Mouse (Mus musculus) 3134 (cell line): ENCODE results near the gene Spc24.
"Not testable (repeated sequence)": the region's sequence is repeated elsewhere in the genome, so short reads cannot be mapped to it uniquely, and the experiment has no call there.

ENCODE experiments used
- DNase-seq: peaks from one replicate; pipeline ENCODE4 v3.0.0-alpha.2; 2011; ENCODE audit warnings: low spot score; ENCODE audit not compliant: insufficient read length; ENCODE audit errors: extremely low read depth

Gene Spc24

DNA sequence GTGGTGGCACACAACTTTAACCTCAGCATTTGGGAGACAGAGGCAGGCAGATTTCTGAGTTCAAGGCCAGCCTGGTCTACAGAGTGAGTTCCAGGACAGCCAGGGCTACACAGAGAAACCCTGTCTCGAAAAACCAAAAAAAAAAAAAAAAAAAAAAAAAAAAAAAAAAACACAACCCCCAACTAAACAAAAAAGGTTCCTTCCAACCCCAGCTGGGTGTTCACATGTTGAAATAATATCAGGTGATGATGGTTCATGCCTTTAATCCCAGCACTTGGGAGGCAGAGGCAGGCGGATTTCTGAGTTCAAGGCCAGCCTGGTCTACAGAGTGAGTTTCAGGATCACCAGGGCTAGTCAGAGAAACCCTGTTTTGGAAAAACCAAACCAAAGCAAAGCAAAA, 26.2 kb upstream of the Spc24 start:
- not testable (repeated sequence) for DNase-seq

- DNase-seq, result no peak
Measured at GRCm38 (mm10) chr9:21784517-21785307, 24.6 kb upstream of the Spc24 start.

DNA sequence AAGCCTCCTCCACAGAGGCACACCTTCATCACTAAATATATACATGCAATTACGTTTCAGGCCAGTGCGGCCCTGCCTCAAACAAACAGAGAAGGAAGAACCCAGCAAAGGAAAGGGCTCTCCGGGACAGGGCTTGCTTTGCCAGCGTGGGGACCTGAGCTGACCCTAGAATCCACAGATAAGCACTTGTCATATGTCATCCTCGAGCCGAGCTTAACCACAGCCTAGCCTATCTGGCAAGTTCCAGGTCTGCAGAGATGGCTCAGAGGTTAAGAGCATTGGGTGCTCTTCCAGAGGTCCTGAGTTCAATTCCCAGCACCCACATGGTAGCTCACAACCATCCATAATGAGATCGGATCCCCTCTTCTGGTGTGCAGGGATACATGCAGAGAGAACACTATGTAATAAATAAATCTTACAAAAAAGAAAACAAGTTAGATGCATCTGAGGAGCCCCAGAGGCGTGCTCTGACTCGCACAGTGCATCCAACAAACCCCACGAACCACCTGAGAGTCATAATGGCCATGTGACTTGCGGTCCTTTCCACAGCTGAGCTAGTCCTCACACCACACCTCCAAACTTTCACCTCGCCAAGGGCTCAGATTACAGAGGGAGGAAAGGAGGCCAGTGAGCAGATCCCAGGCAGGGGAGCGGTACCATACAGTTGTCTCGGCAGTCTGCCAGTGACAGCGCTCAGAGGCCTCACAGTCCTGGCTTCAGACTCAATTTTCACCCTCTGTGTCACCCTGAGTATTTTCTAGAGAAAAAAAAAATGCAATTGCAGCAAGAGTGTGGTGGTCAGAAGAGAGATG, 21.8 kb upstream of the Spc24 start:
- no peak for DNase-seq

DNA sequence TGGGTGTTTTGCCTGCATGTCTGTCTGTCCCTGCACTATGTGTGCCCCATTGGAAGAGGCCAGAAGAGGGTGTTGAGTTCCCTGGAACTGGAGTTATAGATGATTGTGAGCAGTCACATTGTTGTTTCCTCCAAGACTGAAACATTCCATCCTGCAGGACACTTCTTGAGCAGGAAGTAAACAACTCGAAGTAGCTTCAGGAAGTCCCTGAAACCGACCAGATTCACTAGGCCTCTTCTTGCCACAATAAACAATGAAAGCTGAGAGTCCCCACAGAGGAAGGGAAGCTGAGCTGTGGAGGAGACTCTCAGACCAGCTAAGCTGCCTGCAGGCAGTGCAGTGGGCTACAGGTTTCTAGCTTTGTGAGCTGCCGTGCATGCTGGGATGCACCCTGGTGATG, 17.6 kb upstream of the Spc24 start:
- no peak for DNase-seq

DNA sequence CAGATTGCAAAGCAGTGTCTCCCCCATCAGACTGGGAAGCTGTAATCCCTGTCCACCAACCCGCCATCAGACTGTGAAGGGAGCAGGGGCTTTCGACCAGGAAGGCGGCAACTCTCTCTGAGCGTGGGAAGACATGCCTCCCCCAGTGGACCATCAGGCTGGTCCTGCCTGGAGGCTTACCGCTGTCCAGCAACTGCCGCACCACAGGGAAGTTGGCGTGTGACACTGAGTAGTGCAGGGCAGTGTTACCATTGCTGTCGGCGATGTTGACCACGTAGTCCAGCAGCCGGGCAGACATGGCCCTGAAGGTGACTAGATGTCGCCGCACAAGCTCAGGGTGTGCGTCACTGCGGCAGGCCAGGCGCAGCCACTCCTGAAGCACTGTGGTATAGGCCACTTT, 14.2 kb upstream of the Spc24 start:
- no peak for DNase-seq

GRCm38 (mm10) chr9:21773396-21773795, 13.3 kb upstream of the Spc24 start:
- DNase-seq, result not testable (repeated sequence)

- no peak for DNase-seq
Measured at GRCm38 (mm10) chr9:21769558-21770183, 9.6 kb upstream of the Spc24 start.

- no peak for DNase-seq
Measured at GRCm38 (mm10) chr9:21768511-21769411, 8.7 kb upstream of the Spc24 start.

- DNase-seq, result no peak
Measured at GRCm38 (mm10) chr9:21767896-21768295, 7.8 kb upstream of the Spc24 start.

- DNase-seq, result no peak
Measured at GRCm38 (mm10) chr9:21764084-21764999, 4.2 kb upstream of the Spc24 start.

DNA sequence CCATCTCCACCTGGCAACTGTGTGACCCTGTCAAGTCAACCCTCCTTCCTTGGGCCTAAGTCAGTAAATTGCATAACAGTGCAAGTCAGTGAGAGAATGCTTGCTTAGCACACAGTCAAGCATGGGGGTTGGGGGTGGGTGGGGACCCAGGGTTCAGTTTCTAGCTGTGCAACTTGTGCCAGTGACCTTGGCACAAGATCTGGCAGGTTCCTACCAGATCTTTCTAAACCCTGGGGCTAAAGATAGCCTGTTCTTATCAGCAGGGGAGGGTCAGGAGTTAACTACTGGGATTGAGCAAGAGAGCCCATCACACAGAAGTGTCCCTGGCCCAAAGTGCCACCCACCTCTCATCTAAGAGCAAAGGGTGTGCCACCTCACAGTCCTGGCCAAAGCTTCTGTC, 2.0 kb upstream of the Spc24 start:
- no peak for DNase-seq

GRCm38 (mm10) chr9:21759718-21760117, 385 bp downstream of the Spc24 start:
- no peak for DNase-seq

GRCm38 (mm10) chr9:21758576-21759529, 1.2 kb downstream of the Spc24 start:
- no peak for DNase-seq

GRCm38 (mm10) chr9:21754516-21755321, 5.4 kb downstream of the Spc24 start:
- DNase-seq, result no peak

GRCm38 (mm10) chr9:21754003-21754402, 6.1 kb downstream of the Spc24 start:
- peak; percentile 93 for DNase-seq

DNA sequence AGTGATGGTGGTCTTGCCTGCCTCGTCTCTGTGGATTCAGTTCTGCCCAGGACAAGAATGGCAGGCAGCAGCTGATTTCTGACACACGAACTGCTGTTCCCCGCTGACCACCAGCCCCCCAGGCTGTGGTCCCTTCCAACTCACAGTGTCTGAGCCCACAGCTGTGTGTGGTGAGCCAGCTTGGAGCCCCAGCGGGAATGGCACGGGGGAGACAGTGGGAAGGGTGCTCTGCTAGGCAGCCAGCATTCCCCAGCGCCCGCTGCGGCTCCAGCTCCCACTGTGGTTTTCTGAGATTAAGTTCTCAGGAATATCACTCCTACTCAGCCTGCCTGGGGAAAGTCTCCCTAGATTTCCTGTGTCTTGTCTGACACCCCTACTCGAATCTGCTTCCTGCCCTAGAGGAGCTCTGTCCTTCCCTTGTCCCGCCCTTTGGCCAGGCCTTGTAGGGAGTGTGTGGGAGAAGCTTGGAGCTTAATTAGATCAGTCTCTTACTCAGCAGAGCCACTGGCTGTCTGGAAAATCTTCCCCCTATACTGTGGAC, 7.8 kb downstream of the Spc24 start:
- peak; percentile 78 for DNase-seq

GRCm38 (mm10) chr9:21751347-21751746, 8.8 kb downstream of the Spc24 start:
- DNase-seq, result peak; percentile 82
